Mouse (Mus musculus): ENCODE results near the gene Atxn2. TPM values are rescaled to one million over a fixed set of nuclear protein-coding genes. Genes with fewer than 3 reads are reported as not detected.

The Atxn2 gene
- polyA plus RNA-seq, 1 experiment = not detected

DNA sequence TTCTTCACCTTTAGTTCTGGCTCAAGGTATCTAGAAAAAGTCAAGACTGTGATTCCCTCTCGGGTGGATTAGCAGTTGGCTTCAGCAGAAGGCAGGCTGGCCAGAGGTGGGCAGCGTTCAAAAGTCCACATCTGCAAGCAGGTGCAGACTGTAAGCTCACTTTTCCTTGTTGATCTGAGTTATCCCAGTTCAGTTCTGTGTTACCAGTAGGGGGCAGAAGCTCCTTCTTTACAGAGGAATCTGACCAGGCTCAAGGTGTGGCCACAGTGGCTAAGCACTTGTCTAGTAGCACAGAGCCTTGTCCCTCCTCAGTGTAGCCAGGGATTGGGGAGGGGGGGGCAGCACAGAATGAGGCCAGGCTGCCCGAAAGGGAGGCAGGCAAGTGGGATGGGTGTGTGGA, 103.9 kb downstream of the Atxn2 start:
- WGBS = 60% methylated on average over 3 of the region's 3 CpGs
- H3K27ac ChIP-seq (ENCODE audit: insufficient read depth, low read depth, low read length) = no peak overlapping the region
- peaks cover 20% of the 10 kb centered on the region for H3K4me1 ChIP-seq (ENCODE audit: control insufficient read depth, insufficient read depth, low read length)
- TF ChIP-seq POLR2A (IDR thresholded peaks at IDR 0.05; ENCODE audit: insufficient read depth, low read depth, low read length) (no peak), CTCF (IDR thresholded peaks at IDR 0.05; ENCODE audit: insufficient read depth, low read depth, low read length) (peak; percentile 51)
- no peak overlapping the region for H3K4me3 ChIP-seq (ENCODE audit: insufficient read depth, low read depth, low read length)

DNA sequence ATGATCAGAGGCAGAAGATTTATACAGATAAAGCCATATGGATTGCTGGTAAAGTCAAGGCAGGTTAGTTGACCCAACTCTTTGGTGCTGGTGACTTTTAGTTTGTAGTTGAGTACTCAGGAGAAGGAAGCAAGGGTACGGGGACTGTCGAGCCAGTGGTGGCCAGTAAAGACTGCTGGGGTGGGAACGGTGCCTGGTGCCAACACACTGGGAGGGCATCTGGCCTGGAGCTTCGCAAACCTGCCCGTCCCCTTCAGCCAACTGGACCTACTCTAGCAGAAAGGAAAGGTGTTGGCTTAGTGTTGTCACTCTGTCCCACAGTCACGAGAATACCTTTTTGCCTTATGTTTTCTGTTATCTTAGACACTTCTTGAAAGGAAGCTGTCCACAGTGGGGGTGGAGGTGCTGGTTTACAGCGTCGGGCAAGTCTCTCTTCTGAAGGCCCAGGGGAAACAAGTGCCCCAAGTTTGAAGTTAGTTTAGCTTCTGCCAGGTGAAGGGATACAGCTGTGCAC, 104.8 kb downstream of the Atxn2 start:
- peaks cover 23% of the 10 kb centered on the region for H3K4me1 ChIP-seq (ENCODE audit: control insufficient read depth, insufficient read depth, low read length)
- 83% methylated on average over 8 of the region's 8 CpGs for WGBS
- no peak overlapping the region for H3K4me3 ChIP-seq (ENCODE audit: insufficient read depth, low read depth, low read length)
- TF ChIP-seq CTCF (IDR thresholded peaks at IDR 0.05; ENCODE audit: insufficient read depth, low read depth, low read length) = no peak
- no peak for TF ChIP-seq POLR2A (IDR thresholded peaks at IDR 0.05; ENCODE audit: insufficient read depth, low read depth, low read length)
- H3K27ac ChIP-seq (ENCODE audit: insufficient read depth, low read depth, low read length) = no peak overlapping the region

DNA sequence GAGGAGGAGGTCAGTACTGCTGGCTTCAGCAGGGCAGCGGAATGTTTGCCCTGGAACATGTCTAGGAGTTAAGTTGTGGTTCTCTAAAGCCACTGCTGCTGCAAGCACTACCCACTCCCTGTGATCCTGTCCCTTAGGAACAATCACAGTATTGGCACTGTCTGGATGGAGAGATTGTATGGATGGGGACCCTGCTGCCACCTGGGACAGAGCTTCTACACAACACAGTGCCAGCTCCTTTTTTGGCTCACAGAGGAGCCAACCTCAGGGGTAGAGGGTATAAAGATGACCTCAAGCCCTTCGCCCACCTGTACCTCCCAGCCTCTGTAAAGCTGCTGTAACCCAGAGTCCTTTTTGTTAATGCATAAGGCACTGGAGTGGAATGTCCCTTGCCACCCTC, 105.5 kb downstream of the Atxn2 start:
- TF ChIP-seq CTCF (IDR thresholded peaks at IDR 0.05; ENCODE audit: insufficient read depth, low read depth, low read length) = no peak
- no peak for TF ChIP-seq POLR2A (IDR thresholded peaks at IDR 0.05; ENCODE audit: insufficient read depth, low read depth, low read length)
- 96% methylated on average over 2 of the region's 2 CpGs for WGBS

GRCm38 (mm10) chr5:121817551-121817950, 106.4 kb downstream of the Atxn2 start:
- TF ChIP-seq POLR2A (IDR thresholded peaks at IDR 0.05; ENCODE audit: insufficient read depth, low read depth, low read length) (no peak), CTCF (IDR thresholded peaks at IDR 0.05; ENCODE audit: insufficient read depth, low read depth, low read length) (no peak)
- no peak overlapping the region for H3K4me3 ChIP-seq (ENCODE audit: insufficient read depth, low read depth, low read length)
- 80% methylated on average over 9 of the region's 9 CpGs for WGBS

More for the DNA sequence above, 105.5 kb downstream of the Atxn2 start:
- no peak overlapping the region for H3K4me3 ChIP-seq (ENCODE audit: insufficient read depth, low read depth, low read length)
- no peak overlapping the region for H3K27ac ChIP-seq (ENCODE audit: insufficient read depth, low read depth, low read length)
- H3K4me1 ChIP-seq (ENCODE audit: control insufficient read depth, insufficient read depth, low read length) = peaks cover 16% of the 10 kb centered on the region

DNA sequence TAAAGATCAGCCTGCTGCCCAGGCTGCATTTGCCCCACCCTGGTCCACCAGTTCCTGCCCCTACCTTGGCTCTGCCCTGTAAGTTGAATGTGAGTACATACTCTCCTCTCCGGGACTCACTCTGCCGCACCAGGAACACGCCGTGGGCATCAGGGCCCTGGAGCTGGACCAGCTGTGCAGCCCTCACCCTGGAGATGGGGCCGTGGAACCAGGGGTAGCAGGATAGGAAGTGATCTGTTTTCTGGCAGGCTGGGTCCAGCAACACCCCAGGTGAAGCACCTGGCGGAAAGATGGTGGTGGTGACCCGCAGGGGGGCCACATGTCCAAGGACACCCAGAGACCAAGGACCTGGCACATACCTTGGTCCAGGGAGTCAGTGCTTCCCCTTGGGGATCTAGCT, 107.3 kb downstream of the Atxn2 start:
- TF ChIP-seq CTCF (IDR thresholded peaks at IDR 0.05; ENCODE audit: insufficient read depth, low read depth, low read length) (no peak), POLR2A (IDR thresholded peaks at IDR 0.05; ENCODE audit: insufficient read depth, low read depth, low read length) (no peak)
- H3K4me3 ChIP-seq (ENCODE audit: insufficient read depth, low read depth, low read length) = no peak overlapping the region
- H3K27ac ChIP-seq (ENCODE audit: insufficient read depth, low read depth, low read length) = no peak overlapping the region
- H3K4me1 ChIP-seq (ENCODE audit: control insufficient read depth, insufficient read depth, low read length) = peaks cover 16% of the 10 kb centered on the region
- 98% methylated on average over 7 of the region's 7 CpGs for WGBS

More at GRCm38 (mm10) chr5:121817551-121817950, 106.4 kb downstream of the Atxn2 start:
- no peak overlapping the region for H3K27ac ChIP-seq (ENCODE audit: insufficient read depth, low read depth, low read length)
- peaks cover 12% of the 10 kb centered on the region for H3K4me1 ChIP-seq (ENCODE audit: control insufficient read depth, insufficient read depth, low read length)

- Histone ChIP-seq H3K4me1 (ENCODE audit: control insufficient read depth, insufficient read depth, low read length) (peaks cover 20% of the 10 kb centered on the region), H3K4me3 (ENCODE audit: insufficient read depth, low read depth, low read length) (no peak overlapping the region), H3K27ac (ENCODE audit: insufficient read depth, low read depth, low read length) (no peak overlapping the region)
- WGBS = 93% methylated on average over 4 of the region's 4 CpGs
- TF ChIP-seq CTCF (IDR thresholded peaks at IDR 0.05; ENCODE audit: insufficient read depth, low read depth, low read length) = no peak
- TF ChIP-seq POLR2A (IDR thresholded peaks at IDR 0.05; ENCODE audit: insufficient read depth, low read depth, low read length) = no peak
These were observed 107.7 kb downstream of the Atxn2 start for GRCm38 (mm10) chr5:121818862-121819261.

GRCm38 (mm10) chr5:121819559-121819958, 108.4 kb downstream of the Atxn2 start:
- Histone ChIP-seq H3K4me1 (ENCODE audit: control insufficient read depth, insufficient read depth, low read length) (peaks cover 23% of the 10 kb centered on the region), H3K4me3 (ENCODE audit: insufficient read depth, low read depth, low read length) (no peak overlapping the region), H3K27ac (ENCODE audit: insufficient read depth, low read depth, low read length) (no peak overlapping the region)
- no peak for TF ChIP-seq CTCF (IDR thresholded peaks at IDR 0.05; ENCODE audit: insufficient read depth, low read depth, low read length)
- no peak for TF ChIP-seq POLR2A (IDR thresholded peaks at IDR 0.05; ENCODE audit: insufficient read depth, low read depth, low read length)
- WGBS = 87% methylated on average over 5 of the region's 5 CpGs

GRCm38 (mm10) chr5:121820161-121820560, 109.0 kb downstream of the Atxn2 start:
- no peak for TF ChIP-seq CTCF (IDR thresholded peaks at IDR 0.05; ENCODE audit: insufficient read depth, low read depth, low read length)
- no peak for TF ChIP-seq POLR2A (IDR thresholded peaks at IDR 0.05; ENCODE audit: insufficient read depth, low read depth, low read length)
- Histone ChIP-seq H3K4me1 (ENCODE audit: control insufficient read depth, insufficient read depth, low read length) (peaks cover 23% of the 10 kb centered on the region), H3K4me3 (ENCODE audit: insufficient read depth, low read depth, low read length) (no peak overlapping the region), H3K27ac (ENCODE audit: insufficient read depth, low read depth, low read length) (no peak overlapping the region)
- 80% methylated on average over 2 of the region's 2 CpGs for WGBS

- WGBS = 86% methylated on average over 3 of the region's 3 CpGs
These were observed 109.5 kb downstream of the Atxn2 start for GRCm38 (mm10) chr5:121820657-121821056.

More at GRCm38 (mm10) chr5:121820657-121821056, 109.5 kb downstream of the Atxn2 start:
- Histone ChIP-seq H3K27ac (ENCODE audit: insufficient read depth, low read depth, low read length) (no peak overlapping the region), H3K4me3 (ENCODE audit: insufficient read depth, low read depth, low read length) (no peak overlapping the region), H3K4me1 (ENCODE audit: control insufficient read depth, insufficient read depth, low read length) (peaks cover 23% of the 10 kb centered on the region)
- no peak for TF ChIP-seq CTCF (IDR thresholded peaks at IDR 0.05; ENCODE audit: insufficient read depth, low read depth, low read length)
- no peak for TF ChIP-seq POLR2A (IDR thresholded peaks at IDR 0.05; ENCODE audit: insufficient read depth, low read depth, low read length)
